Mouse (Mus musculus): ENCODE measurements at regions not wholly inside any gene's neighbourhood (a gene's known extent, or its start where the extent isn't known, plus 50 kb on each side); places are given as distances from the start of the nearest gene placed in this dataset.

GRCm38 (mm10) chr12:59621132-59621531 lies 401.6 kb upstream of the Fbxo33 start:
- TF ChIP-seq ZNF384 (IDR thresholded peaks at IDR 0.05; ENCODE audit: low read depth, low read length) (no peak), MAFK (IDR thresholded peaks at IDR 0.05; ENCODE audit: insufficient read depth, low read depth, low read length) (no peak), CHD2 (IDR thresholded peaks at IDR 0.05; ENCODE audit: low read depth, low read length) (no peak), ZC3H11A (IDR thresholded peaks at IDR 0.05; ENCODE audit: borderline replicate concordance, low read depth, low read length) (no peak), HCFC1 (IDR thresholded peaks at IDR 0.05; ENCODE audit: borderline replicate concordance, insufficient read depth, low read length) (no peak)

Measured in ES-E14 (cell line).